Mouse (Mus musculus): ENCODE measurements at regions not wholly inside any gene's neighbourhood (a gene's known extent, or its start where the extent isn't known, plus 50 kb on each side); places are given as distances from the start of the nearest gene placed in this dataset.

- DNase-seq, result no peak
Observed at GRCm38 (mm10) chr5:119588340-119589272, 81.9 kb upstream of the Tbx3 start.

- no peak for DNase-seq
Observed at GRCm38 (mm10) chr5:119591271-119591670, 79.2 kb upstream of the Tbx3 start.

DNA sequence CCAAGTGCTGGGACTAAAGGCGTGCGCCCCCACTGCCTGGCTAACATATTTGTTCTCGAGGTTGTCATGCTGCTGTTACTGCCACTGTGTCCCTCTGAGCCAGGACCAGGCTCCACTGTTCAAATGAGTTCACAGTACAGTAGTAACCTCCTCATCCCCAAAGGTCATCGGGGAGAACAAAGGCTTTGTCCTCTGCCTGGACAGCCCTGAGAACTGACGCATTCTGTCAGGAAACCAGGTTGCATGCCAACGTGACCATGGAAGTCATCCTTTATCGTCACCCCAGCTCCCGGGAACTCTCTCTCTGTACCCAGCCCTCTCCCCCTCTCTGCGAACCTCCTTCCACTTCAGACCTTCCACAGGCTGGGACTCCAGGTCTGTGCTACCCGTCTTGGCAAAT is 77.6 kb upstream of the Tbx3 start:
- DNase-seq, result no peak

GRCm38 (mm10) chr5:119594541-119594940 is 75.9 kb upstream of the Tbx3 start:
- no peak for DNase-seq

DNA sequence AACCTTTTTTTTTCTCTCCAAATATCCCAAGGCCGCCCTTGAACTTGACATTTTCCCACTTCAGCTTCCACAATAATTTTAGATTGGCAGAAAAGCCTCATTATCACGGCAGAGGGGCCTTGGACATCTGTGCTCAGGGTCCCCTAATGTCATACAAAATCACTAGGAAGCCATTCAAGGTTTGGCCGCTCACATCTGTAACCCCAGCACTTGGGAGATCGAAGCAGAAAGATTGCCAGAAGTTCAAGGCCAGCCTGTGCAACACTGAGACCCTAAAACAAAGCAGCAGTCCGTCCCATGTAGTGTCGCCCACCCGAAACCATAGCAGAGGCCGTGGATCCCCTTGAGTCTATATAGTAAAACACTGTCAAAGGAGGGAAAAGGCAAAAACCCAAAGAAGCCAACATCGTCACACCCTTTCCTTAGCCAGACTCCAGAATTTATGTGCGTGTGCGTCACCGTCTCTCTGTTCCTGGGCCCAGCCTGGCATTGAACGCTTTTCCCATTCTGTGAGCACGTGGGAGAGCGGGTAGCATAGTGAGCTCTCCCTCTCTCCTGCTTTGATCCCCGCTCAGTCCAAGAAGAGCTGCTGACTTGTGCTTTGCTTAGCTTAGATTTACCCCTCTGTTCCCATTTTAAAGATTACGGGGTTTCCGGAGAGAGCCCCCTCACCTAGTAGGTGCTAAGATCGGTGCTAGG is 74.0 kb upstream of the Tbx3 start:
- DNase-seq, result no peak

DNA sequence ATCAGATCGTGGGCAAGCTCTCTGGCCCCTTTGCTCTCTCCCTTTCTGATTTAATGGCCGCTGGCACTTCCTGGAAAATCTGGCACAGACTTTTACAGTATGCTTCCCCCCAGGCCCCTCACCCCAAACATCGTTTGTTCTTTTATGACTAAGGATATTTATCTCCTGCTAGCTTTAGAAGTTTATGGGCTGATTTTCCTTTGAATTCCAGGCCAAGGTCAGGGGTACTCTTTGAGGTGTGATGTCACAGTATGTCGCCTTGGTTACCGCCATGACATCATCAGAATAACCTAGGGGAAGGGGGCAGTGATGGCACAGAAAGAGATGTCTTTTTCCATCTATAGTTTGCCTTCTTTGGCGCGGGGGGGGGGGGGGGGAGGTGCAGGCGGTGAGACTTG is 73.5 kb upstream of the Tbx3 start:
- DNase-seq, result no peak

- DNase-seq, result no peak
Observed at GRCm38 (mm10) chr5:119597530-119597929, 72.9 kb upstream of the Tbx3 start.

- DNase-seq, result no peak
Observed at GRCm38 (mm10) chr5:119598166-119598565, 72.3 kb upstream of the Tbx3 start.

DNA sequence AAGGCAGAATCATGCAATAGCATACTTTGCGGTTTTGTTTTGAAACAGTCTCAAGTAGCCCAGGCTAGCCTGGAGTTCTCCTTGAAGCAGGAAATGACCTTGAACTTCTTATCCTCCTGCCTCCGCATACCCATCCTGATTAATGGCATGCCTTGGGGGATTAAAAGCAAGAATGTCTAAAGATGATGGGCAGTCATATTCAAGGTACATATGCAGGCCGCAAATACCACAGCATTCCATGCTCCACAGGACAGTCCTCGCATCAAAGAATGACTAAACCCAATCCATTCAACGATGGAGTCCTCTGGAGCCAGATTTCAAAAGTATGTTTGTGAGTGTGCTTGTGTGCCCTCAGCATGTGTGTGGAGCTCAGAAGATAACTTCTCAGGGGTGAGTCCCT is 69.1 kb upstream of the Tbx3 start:
- DNase-seq, result no peak

DNA sequence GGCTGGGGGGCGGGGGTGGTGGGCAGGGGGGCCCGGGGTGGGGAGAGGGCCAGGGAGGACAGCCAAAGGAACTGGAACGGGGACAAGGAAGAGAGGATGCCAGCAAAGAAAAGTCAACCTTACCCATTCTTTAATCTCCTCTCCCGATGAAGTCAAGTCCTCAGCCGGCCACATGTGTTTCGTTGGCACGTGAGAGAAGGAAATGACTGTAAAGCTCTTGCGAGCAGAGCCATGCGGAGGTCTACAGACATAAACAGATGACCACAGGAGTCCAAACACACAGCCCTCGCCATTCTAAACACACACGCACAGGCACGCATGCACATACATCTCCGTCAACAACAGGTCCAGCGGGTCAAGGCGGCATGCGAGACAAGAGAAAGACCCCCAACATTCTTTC is 68.5 kb upstream of the Tbx3 start:
- DNase-seq, result no peak

DNA sequence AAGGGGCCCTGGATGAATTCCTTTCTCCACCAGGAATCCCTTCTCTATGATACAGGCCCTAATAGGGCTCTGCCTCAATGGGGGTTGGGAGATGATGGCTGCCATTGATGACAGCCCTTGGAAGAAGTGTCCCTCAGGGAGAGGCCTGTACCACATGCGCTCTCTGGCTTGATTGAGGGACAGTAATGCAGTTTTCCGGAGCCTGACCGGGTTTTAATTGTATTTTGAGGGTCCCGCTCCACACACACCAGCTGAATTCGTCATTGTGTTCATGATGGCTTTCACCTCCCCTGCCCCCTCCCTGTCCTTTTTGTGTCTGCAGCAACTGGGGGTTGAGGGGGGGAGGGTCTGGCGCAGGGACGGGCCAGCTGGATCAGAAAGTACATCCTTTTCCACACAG is 65.0 kb upstream of the Tbx3 start:
- no peak for DNase-seq

DNA sequence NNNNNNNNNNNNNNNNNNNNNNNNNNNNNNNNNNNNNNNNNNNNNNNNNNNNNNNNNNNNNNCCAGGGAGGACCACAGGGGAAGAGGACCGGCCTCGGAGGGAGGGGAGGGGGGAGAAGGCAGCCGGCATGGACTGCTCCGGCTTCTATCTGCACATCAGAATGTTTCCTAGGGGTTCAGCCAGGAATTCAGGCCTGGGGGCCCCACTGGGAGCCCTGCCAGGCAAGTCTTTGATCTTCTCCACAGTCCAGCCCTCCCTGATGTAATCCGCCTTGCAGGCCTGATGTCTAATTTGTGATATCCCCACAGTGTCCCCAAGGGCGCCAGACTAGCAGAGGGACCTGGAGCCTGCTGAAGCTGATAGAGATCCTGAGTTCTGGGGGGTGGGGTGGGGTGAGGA is 57.1 kb upstream of the Tbx3 start:
- DNase-seq, result no peak

- no peak for DNase-seq
Observed at GRCm38 (mm10) chr5:119613981-119614770, 56.3 kb upstream of the Tbx3 start.

DNA sequence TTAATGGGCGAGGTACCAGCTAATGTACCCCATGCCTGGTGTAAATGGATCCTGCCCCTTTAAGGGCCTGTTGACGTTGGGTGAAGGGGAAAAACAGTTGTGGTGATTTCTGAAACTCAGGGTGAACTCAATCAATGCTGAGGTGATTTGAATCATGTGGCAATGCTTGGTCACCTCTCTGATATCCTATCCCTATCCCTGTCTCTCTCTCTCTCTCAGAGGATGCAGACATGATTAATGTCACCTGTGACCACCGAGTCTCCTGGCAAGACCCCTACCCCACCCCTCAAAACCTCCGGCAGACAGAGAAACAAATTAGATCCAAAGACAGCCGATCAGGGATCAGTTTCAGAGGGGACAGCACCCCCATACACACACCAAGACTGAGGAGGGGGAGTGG is 54.8 kb upstream of the Tbx3 start:
- DNase-seq, result no peak

GRCm38 (mm10) chr5:119617856-119618255 is 52.6 kb upstream of the Tbx3 start:
- DNase-seq, result no peak

DNA sequence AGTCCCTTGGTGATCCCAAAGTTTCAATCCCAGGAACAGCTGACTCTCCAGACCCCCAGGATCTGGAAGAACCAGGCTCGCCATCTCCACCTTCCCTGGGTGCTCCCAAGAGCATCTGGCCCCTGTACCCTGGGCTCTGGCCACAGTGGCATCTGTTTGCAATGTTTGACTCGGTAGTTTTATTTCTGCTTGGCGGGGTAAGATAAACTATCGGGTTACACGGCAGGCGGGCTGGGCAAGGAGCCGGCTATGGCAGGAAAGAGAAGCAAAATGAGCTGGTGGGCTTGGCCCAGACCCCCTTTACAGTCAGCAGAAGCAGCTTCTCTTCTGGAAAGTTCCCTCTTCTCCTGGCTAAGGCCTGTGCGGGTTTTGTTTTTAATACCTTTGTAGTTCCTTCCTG is 50.6 kb upstream of the Tbx3 start:
- no peak for DNase-seq
